Mouse (Mus musculus): ENCODE data around the gene Armc7. TPM values are rescaled to one million over a fixed set of nuclear protein-coding genes. Genes with fewer than 3 reads are reported as not detected.
A peak's percentile ranks its signal among the peaks of the same experiment; 100 is the strongest.
"Not testable (repeated sequence)": the region's sequence is repeated elsewhere in the genome, so short reads cannot be mapped to it uniquely, and the experiment has no call there.

The Armc7 gene
- polyA plus RNA-seq, 1 experiment from 2014 or later = 11.6 TPM

DNA sequence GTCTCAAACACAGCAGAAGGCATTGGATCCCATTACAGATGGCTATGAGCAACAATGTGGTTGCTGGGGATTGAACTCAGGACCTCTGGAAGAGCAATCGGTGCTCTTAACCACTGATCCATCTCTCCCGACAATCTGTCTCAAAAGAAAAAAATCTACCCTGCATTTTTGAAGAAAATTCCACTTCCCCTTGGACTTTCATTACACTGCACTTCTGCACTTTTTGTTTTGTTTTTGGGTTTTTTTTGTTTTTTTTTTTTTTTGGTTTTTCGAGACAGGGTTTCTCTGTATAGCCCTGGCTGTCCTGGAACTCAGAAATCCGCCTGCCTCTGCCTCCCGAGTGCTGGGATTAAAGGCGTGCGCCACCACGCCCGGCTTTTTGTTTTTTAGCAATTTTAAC lies 21.1 kb downstream of the Armc7 start:
- H3K9me3 ChIP-seq; H3K27ac ChIP-seq; H3K27me3 ChIP-seq; H3K9ac ChIP-seq; H3K4me1 ChIP-seq; H3K4me3 ChIP-seq; H3K4me2 ChIP-seq; ATAC-seq (ENCODE audit: insufficient number of reproducible peaks, insufficient read depth, low FRiP score, low TSS enrichment, low read depth): not testable (repeated sequence)
- WGBS = 90% methylated on average over 9 of the region's 9 CpGs
- H3K36me3 ChIP-seq = peaks cover 46% of the 10 kb centered on the region

DNA sequence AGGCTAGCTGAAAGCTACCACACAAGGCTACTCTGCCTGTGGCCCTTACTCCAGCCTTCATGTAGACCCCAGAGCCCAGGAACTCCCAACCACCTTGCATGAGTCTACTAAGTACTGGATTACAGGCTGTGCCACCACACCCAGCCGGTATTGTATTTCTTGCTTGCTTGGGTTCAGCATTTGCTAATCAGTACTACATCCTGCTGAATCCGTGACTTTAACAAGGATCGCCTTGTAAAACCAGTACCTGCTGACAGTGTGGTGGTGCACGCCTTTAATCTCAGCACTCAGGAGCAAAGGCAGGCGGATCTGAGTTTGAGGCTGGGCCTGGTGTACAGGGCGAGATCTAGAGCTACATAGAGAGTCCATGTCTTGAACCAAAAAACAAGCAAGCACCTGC lies 27.2 kb downstream of the Armc7 start:
- Histone ChIP-seq H3K9me3 (no peaks in the 10 kb centered on the region), H3K9ac (no peak overlapping the region), H3K4me3 (no peak overlapping the region), H3K4me1 (peaks cover 8% of the 10 kb centered on the region; the same call in 1 of the 2 replicates), H3K4me2 (no peak overlapping the region), H3K36me3 (peaks cover 64% of the 10 kb centered on the region), H3K27ac (no peak overlapping the region), H3K27me3 (no peaks in the 10 kb centered on the region)
- WGBS = 93% methylated on average over 6 of the region's 6 CpGs
- no peak for ATAC-seq (ENCODE audit: insufficient number of reproducible peaks, insufficient read depth, low FRiP score, low TSS enrichment, low read depth)

DNA sequence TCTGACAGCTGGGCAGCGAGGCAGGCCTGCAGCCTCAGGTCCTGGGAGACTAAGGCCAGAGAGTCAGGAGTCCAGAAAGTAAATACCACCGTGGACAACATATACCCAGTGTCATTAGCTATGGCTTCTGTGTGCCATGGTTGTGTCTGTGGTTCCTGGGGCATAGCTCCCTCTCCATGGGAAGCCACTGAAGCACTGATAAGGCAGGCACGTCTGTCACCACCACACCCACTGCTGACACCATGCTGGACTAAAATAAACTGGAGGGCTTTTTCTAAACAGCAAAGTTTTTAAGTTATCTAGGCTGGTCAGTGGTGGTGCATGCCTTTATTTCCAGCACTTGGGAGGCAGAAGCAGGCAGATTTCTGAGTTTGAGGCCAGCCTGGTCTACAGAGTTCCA lies 31.1 kb downstream of the Armc7 start:
- Histone ChIP-seq H3K27ac (no peak overlapping the region), H3K9me3 (no peaks in the 10 kb centered on the region), H3K9ac (no peak overlapping the region), H3K4me3 (no peak overlapping the region), H3K27me3 (no peaks in the 10 kb centered on the region), H3K4me1 (peaks cover 32% of the 10 kb centered on the region), H3K36me3 (peaks cover 27% of the 10 kb centered on the region), H3K4me2 (no peak overlapping the region)
- ATAC-seq (ENCODE audit: insufficient number of reproducible peaks, insufficient read depth, low FRiP score, low TSS enrichment, low read depth) = no peak
- WGBS = 82% methylated on average over 3 of the region's 3 CpGs

- Histone ChIP-seq H3K27me3 (no peaks in the 10 kb centered on the region), H3K36me3 (peaks cover 14% of the 10 kb centered on the region), H3K4me3 (no peak overlapping the region), H3K9me3 (no peaks in the 10 kb centered on the region), H3K9ac (no peak overlapping the region), H3K27ac (no peak overlapping the region), H3K4me1 (peaks cover 47% of the 10 kb centered on the region), H3K4me2 (no peak overlapping the region)
- ATAC-seq (ENCODE audit: insufficient number of reproducible peaks, insufficient read depth, low FRiP score, low TSS enrichment, low read depth) = no peak
- WGBS = 88% methylated on average over 2 of the region's 2 CpGs
These were observed 32.6 kb downstream of the Armc7 start for GRCm38 (mm10) chr11:115508061-115508460.

DNA sequence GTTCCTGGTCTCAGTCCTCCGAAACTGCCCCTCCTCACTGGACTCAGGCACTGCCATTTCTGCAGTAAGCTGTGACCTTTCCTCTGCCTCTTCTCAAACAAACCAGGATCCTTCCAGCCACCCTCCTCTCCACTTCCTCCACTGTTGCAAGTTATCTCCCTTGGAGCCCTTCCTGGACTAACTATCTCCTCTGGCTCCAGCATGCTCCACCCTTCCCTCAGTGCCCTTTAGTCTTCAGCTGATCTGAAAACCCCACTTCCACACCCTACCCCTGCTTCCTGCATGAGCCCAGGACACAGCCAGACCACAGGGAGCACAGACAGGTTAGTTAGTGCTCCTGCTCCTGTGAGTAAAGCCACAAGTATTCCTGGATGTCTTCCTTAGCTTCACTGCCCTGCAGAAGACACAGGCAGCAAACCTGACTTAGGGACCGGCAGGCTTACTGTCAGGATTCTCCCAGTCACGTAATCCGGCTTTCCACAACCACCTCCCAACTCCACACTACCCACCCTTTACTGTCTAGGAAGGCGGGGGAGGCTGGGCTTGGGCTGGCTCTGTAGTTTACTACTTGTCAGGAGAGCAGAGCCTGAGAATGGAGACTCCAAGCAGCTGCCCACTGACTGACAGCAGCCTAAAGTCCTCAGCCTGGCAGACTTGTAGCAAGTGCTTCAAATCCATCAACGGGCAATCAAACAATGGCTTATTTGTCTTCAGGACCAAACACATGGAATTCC lies 34.5 kb downstream of the Armc7 start:
- peak overlapping the region; percentile 94 for H3K4me2 ChIP-seq
- H3K27me3 ChIP-seq = no peaks in the 10 kb centered on the region
- peak overlapping the region; percentile 4; the same call in 1 of the 2 replicates for H3K27ac ChIP-seq
- 0 out of 2 replicates have a peak, but pooled peaks cover 2% of the 10 kb centered on the region for H3K36me3 ChIP-seq
- peak overlapping the region; percentile 52 for H3K9ac ChIP-seq
- peak overlapping the region; percentile 5 for H3K4me3 ChIP-seq
- ATAC-seq (ENCODE audit: insufficient number of reproducible peaks, insufficient read depth, low FRiP score, low TSS enrichment, low read depth) = no peak
- 46% methylated on average over 6 of the region's 6 CpGs for WGBS
- H3K9me3 ChIP-seq = no peaks in the 10 kb centered on the region
- H3K4me1 ChIP-seq = peaks cover 50% of the 10 kb centered on the region

GRCm38 (mm10) chr11:115510507-115510888 lies 35.0 kb downstream of the Armc7 start:
- Histone ChIP-seq H3K36me3 (0 out of 2 replicates have a peak, but pooled peaks cover 2% of the 10 kb centered on the region), H3K27me3 (no peaks in the 10 kb centered on the region), H3K4me1 (peaks cover 50% of the 10 kb centered on the region), H3K4me3 (peak overlapping the region; percentile 5), H3K4me2 (peak overlapping the region; percentile 94), H3K27ac (peak overlapping the region; percentile 4; the same call in 1 of the 2 replicates), H3K9ac (0 out of 2 replicates have a peak overlapping the region, but pooled peaks have one; percentile 27), H3K9me3 (no peaks in the 10 kb centered on the region)
- no peak for ATAC-seq (ENCODE audit: insufficient number of reproducible peaks, insufficient read depth, low FRiP score, low TSS enrichment, low read depth)
- 45% methylated on average over 5 of the region's 5 CpGs for WGBS

- Histone ChIP-seq H3K27me3 (no peaks in the 10 kb centered on the region), H3K4me3 (peak overlapping the region; percentile 95), H3K4me2 (peak overlapping the region; percentile 94), H3K4me1 (peaks cover 48% of the 10 kb centered on the region), H3K9ac (peak overlapping the region; percentile 22; the same call in 1 of the 2 replicates), H3K9me3 (no peaks in the 10 kb centered on the region), H3K36me3 (0 out of 2 replicates have a peak, but pooled peaks cover 2% of the 10 kb centered on the region), H3K27ac (no peak overlapping the region)
- ATAC-seq (ENCODE audit: insufficient number of reproducible peaks, insufficient read depth, low FRiP score, low TSS enrichment, low read depth) = no peak
- WGBS = 36% methylated on average over 2 of the region's 2 CpGs
These were observed 35.7 kb downstream of the Armc7 start for GRCm38 (mm10) chr11:115511121-115511520.

GRCm38 (mm10) chr11:115512004-115512403 lies 36.5 kb downstream of the Armc7 start:
- Histone ChIP-seq H3K9ac (peak overlapping the region; percentile 98), H3K27ac (0 out of 2 replicates have a peak overlapping the region, but pooled peaks have one; percentile 12), H3K27me3 (no peaks in the 10 kb centered on the region), H3K4me2 (peak overlapping the region; percentile 94), H3K36me3 (no peaks in the 10 kb centered on the region), H3K9me3 (no peaks in the 10 kb centered on the region), H3K4me1 (peaks cover 41% of the 10 kb centered on the region), H3K4me3 (peak overlapping the region; percentile 95)
- 46% methylated on average over 3 of the region's 3 CpGs for WGBS
- ATAC-seq (ENCODE audit: insufficient number of reproducible peaks, insufficient read depth, low FRiP score, low TSS enrichment, low read depth) = no peak

DNA sequence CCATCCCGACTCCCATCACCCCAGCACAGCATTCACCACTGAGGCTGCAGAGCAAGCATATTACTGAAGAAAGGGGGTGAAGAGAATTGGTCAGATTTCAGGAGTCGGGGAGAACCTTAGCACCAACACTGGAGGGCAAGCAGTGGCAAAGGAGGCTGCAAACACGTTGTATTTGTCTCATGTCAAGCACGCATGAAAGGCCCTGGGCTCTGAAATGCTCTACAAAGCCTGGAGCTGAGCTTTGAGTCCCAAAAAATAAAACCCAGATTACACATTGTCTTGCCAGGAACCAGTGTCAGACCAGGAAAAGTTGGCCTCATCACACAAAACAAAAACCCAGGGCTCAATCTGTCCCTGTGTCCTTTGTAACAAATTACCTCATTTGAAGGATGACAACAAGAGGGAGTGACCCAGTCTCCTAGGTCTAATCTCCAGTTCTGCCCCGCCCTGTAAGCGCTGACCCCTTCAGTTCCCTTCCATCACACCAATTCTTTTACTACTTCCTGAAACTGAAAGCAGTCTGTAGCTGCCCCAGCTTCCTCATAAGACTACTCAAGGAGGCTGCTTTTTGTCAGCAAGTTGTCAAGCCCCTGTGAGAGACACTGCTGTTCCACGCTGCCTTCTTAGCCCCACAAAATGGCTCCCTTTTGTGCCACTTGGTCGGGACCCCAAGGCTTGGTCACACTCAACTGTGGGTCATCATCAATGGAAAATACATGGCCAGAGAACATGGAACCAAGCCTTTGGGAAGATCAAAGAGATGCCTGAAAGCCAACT lies 37.1 kb downstream of the Armc7 start:
- H3K4me2 ChIP-seq = peak overlapping the region; percentile 94
- H3K9ac ChIP-seq = peak overlapping the region; percentile 98
- H3K4me3 ChIP-seq = peak overlapping the region; percentile 95
- no peaks in the 10 kb centered on the region for H3K9me3 ChIP-seq
- WGBS = 23% methylated on average over 8 of the region's 8 CpGs
- H3K27me3 ChIP-seq = no peaks in the 10 kb centered on the region
- peak overlapping the region; percentile 85; the same call in 1 of the 2 replicates for H3K27ac ChIP-seq
- no peak for ATAC-seq (ENCODE audit: insufficient number of reproducible peaks, insufficient read depth, low FRiP score, low TSS enrichment, low read depth)
- H3K36me3 ChIP-seq = no peaks in the 10 kb centered on the region
- peaks cover 41% of the 10 kb centered on the region for H3K4me1 ChIP-seq

DNA sequence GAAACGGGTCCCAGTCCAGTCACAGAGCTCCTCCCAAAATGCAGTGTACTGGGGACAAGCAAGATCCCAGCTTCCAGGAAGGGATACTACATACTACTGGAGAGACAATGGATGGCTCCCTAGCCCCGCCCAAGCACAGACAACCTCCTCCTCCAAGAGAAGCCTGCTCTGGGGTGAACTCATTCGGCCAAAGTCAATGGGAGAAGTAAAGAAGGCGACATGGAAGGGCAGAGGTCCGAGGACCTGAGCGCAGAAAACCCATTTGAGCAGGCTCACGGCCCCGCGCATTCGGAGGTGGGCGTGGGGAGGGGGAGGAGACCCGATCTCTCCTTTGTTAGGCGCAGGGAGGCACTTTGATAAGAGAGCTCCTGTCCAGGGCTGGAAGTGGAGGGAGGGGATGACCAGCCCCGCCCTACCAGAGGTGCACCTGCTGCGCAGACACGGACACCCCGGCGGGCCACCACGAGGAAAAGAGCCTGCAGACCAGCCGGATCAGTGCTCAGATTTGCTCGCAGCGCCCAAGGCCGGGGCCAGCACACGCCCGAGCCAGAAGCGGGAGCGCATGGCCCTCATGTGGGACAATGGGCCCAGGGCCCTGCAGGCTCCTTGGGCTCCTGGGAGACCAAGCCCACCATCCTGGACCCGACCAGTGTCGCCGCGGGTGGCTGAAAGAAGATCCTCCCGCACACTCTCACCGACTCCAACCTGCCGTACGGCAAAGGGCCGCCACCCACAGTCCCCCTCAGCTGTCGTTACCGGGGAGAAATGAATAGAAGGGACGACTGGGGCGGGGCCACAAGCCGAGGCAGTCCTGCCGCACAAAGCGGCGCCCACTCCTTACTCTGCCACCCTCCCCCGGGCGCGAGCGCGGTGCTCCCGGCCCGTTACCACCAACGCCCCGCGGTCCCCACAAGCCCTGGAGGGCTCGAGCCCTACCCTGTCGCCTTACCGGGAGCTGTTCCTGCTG lies 38.1 kb downstream of the Armc7 start:
- peak overlapping the region; percentile 94 for H3K4me2 ChIP-seq
- peak overlapping the region; percentile 85 for H3K27ac ChIP-seq
- peak; percentile 49 for ATAC-seq (ENCODE audit: insufficient number of reproducible peaks, insufficient read depth, low FRiP score, low TSS enrichment, low read depth)
- under 1% methylated on average over 55 of the region's 57 CpGs for WGBS
- H3K9ac ChIP-seq = peak overlapping the region; percentile 98
- no peaks in the 10 kb centered on the region for H3K36me3 ChIP-seq
- no peaks in the 10 kb centered on the region for H3K27me3 ChIP-seq
- H3K9me3 ChIP-seq = no peaks in the 10 kb centered on the region
- peaks cover 41% of the 10 kb centered on the region for H3K4me1 ChIP-seq
- peak overlapping the region; percentile 95 for H3K4me3 ChIP-seq

- Histone ChIP-seq H3K27ac (peak within 1 kb of the TSS; percentile 85), H3K27me3 (no peaks in the 10 kb centered on the region), H3K36me3 (no peaks in the 10 kb centered on the region), H3K9ac (peak within 1 kb of the TSS; percentile 98), H3K9me3 (no peaks in the 10 kb centered on the region), H3K4me1 (peaks cover 38% of the 10 kb centered on the region), H3K4me3 (peak within 1 kb of the TSS; percentile 95), H3K4me2 (peak within 1 kb of the TSS; percentile 94)
- WGBS = under 1% methylated on average over 24 of the region's 24 CpGs
- peak; percentile 95 for ATAC-seq (ENCODE audit: insufficient number of reproducible peaks, insufficient read depth, low FRiP score, low TSS enrichment, low read depth)
These were observed 38.8 kb downstream of the Armc7 start, which contains the start of gene Jpt1 for GRCm38 (mm10) chr11:115514238-115514663. TSS of gene Jpt1 (minus strand) at chr11:115514387.

Data from embryonic facial prominence, embryonic 13.5 days (tissue).